Mouse (Mus musculus) C2C12 (cell line): ENCODE data around the gene Fgf10.

Experiments used
- CEBPB ChIP-seq: IDR thresholded peaks from one replicate; pipeline ENCODE4 v1.6.1; 2011; ENCODE audit warnings: low read depth, mild to moderate bottlenecking, control low read depth, moderate library complexity
- CTCF ChIP-seq: IDR thresholded peaks from one replicate; pipeline ENCODE4 v1.5.1; 2011; ENCODE audit not compliant: control insufficient read depth, insufficient read depth, insufficient read length
- MAX ChIP-seq: IDR thresholded peaks from one replicate; pipeline ENCODE4 v1.6.1; 2011; ENCODE audit warnings: mild to moderate bottlenecking, control low read depth
- MYOD1 ChIP-seq: IDR thresholded peaks from one replicate; pipeline ENCODE4 v1.6.1; 2011; ENCODE audit warnings: low read depth; ENCODE audit not compliant: control insufficient read depth, insufficient read length
- MYOG ChIP-seq: IDR thresholded peaks from one replicate; pipeline ENCODE4 v1.6.1; 2011; ENCODE audit not compliant: control insufficient read depth, insufficient read length; ENCODE audit errors: extremely low read depth
- USF1 ChIP-seq: IDR thresholded peaks from one replicate; pipeline ENCODE4 v1.6.1; 2011; ENCODE audit warnings: low read depth, mild to moderate bottlenecking, control low read depth, moderate library complexity

- no peak for TF ChIP-seq CTCF
- no peak for TF ChIP-seq USF1
- TF ChIP-seq MAX, result no peak
- no peak for TF ChIP-seq CEBPB
- TF ChIP-seq MYOG, result no peak
- no peak for TF ChIP-seq MYOD1
Measured at GRCm38 (mm10) chr13:118658608-118659326, 10.8 kb upstream of the Fgf10 start.
